Mouse (Mus musculus): ENCODE measurements around the gene Tdp2. TPM values are rescaled to one million over a fixed set of nuclear protein-coding genes. Genes with fewer than 3 reads are reported as not detected.
"Not testable (repeated sequence)": the region's sequence is repeated elsewhere in the genome, so short reads cannot be mapped to it uniquely, and the experiment has no call there.

Gene Tdp2
- polyA plus RNA-seq, 1 experiment from 2014 or later: 79.9 TPM

DNA sequence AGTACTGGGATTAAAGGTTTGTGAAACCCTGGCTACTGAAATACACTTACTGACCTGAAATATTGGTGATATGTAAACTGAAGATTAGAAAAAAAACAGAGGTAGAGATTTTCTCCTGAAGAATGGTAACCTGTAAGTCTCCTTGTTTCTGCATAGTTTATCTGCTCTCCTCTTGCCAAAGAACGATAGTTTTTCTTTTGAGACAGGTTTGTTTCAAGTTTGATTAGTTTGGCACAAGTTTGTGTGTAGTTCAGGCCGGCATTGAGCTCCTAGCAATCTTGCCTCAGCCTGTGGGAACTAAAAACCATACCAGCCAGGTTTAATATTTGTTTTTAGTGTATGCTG lies 1.3 kb downstream of the Tdp2 start:
- Histone ChIP-seq H3K4me3 (ENCODE audit: low read length) (peak overlapping the region; percentile 95), H3K27me3 (ENCODE audit: control insufficient read depth, insufficient read depth, low read length) (no peaks in the 10 kb centered on the region), H3K9ac (ENCODE audit: low read depth, low read length) (peak overlapping the region; percentile 95), H3K9me3 (ENCODE audit: control insufficient read depth, low read length) (no peaks in the 10 kb centered on the region), H3K36me3 (ENCODE audit: control insufficient read depth, insufficient read depth, low read length) (peaks cover 4% of the 10 kb centered on the region; the same call in 1 of the 2 replicates), H3K4me1 (ENCODE audit: control insufficient read depth, insufficient read depth, low read length) (peaks cover 18% of the 10 kb centered on the region), H3K4me2 (replicated peaks; ENCODE audit: low read depth, low read length) (peak overlapping the region; percentile 73), H3K27ac (ENCODE audit: low read depth, low read length) (no peak overlapping the region)
- no peak for ATAC-seq (ENCODE audit: low FRiP score, low TSS enrichment)
- 45% methylated on average over 2 of the region's 2 CpGs for WGBS

DNA sequence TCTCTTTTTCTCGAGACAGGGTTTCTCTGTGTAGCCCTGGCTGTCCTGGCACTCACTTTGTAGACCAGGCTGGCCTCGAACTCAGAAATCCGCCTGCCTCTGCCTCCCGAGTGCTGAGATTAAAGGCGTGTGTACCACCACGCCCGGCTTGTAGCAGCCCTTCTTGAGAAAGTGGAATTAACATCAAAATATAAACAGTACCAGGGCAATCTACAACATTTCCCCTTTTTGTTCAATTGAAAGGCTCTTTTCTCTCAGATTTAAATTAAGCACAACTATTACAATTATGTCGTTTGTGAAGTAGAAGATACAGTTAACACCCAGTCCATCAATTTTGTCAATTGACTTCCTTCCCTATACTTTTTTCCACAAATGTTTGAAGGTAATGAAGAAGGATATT lies 6.3 kb downstream of the Tdp2 start:
- H3K27ac ChIP-seq (ENCODE audit: low read depth, low read length); H3K4me3 ChIP-seq (ENCODE audit: low read length); H3K4me2 ChIP-seq (replicated peaks; ENCODE audit: low read depth, low read length); ATAC-seq (ENCODE audit: low FRiP score, low TSS enrichment); H3K27me3 ChIP-seq (ENCODE audit: control insufficient read depth, insufficient read depth, low read length); H3K9me3 ChIP-seq (ENCODE audit: control insufficient read depth, low read length); H3K9ac ChIP-seq (ENCODE audit: low read depth, low read length): not testable (repeated sequence)
- H3K36me3 ChIP-seq (ENCODE audit: control insufficient read depth, insufficient read depth, low read length): peaks cover 24% of the 10 kb centered on the region
- H3K4me1 ChIP-seq (ENCODE audit: control insufficient read depth, insufficient read depth, low read length): peaks cover 14% of the 10 kb centered on the region
- 91% methylated on average over 8 of the region's 8 CpGs for WGBS

DNA sequence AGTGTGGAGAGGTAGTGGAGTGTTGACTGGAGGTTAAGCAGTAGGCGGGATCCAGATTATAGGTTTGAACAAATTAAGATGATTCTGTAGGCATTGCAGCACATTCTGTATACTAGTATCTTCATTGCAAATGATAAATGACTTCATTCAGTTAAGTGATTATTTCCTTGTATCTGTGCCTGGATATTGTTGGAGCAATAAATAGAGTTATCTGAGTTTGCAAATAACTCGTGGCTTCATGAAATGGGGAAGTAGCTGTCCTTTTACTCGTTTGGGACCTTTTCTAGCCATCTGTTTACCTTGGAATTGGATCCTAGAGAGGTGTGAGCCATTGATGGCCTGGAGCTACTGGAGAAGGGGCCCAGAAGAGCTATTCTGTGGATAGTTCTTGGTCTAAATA lies 8.4 kb downstream of the Tdp2 start:
- Histone ChIP-seq H3K36me3 (ENCODE audit: control insufficient read depth, insufficient read depth, low read length) (peaks cover 24% of the 10 kb centered on the region), H3K9ac (ENCODE audit: low read depth, low read length) (no peak overlapping the region; the same call in 1 of the 2 replicates), H3K27ac (ENCODE audit: low read depth, low read length) (no peak overlapping the region), H3K27me3 (ENCODE audit: control insufficient read depth, insufficient read depth, low read length) (no peaks in the 10 kb centered on the region), H3K4me2 (replicated peaks; ENCODE audit: low read depth, low read length) (no peak overlapping the region), H3K4me3 (ENCODE audit: low read length) (no peak overlapping the region), H3K9me3 (ENCODE audit: control insufficient read depth, low read length) (no peaks in the 10 kb centered on the region), H3K4me1 (ENCODE audit: control insufficient read depth, insufficient read depth, low read length) (no peaks in the 10 kb centered on the region)
- ATAC-seq (ENCODE audit: low FRiP score, low TSS enrichment): no peak
- WGBS: 58% methylated on average over 3 of the region's 3 CpGs

DNA sequence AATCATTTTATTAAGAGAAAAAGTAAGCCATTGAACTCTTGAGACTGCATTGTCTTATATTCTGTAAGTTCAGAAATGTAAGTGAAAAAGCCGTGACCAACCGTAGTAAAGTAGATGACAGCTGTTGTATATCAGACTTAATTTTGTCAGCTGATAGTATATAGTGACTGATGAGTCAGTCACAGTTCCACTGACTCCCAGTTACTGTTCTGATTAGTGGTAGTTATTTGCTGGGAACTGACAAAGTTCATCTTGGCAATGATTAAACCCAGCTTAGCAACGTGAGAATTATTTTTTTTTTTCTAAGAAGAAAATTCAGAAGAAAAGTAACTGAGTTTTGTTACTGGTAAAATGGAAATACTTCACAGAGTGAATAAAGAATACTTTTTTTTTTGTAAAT lies 10.2 kb downstream of the Tdp2 start:
- peaks cover 20% of the 10 kb centered on the region for H3K36me3 ChIP-seq (ENCODE audit: control insufficient read depth, insufficient read depth, low read length)
- no peak for ATAC-seq (ENCODE audit: low FRiP score, low TSS enrichment)
- no peak overlapping the region for H3K27ac ChIP-seq (ENCODE audit: low read depth, low read length)
- no peak overlapping the region for H3K4me2 ChIP-seq (replicated peaks; ENCODE audit: low read depth, low read length)
- H3K27me3 ChIP-seq (ENCODE audit: control insufficient read depth, insufficient read depth, low read length): no peaks in the 10 kb centered on the region
- H3K4me3 ChIP-seq (ENCODE audit: low read length): no peak overlapping the region
- no peak overlapping the region for H3K9ac ChIP-seq (ENCODE audit: low read depth, low read length)
- H3K4me1 ChIP-seq (ENCODE audit: control insufficient read depth, insufficient read depth, low read length): no peaks in the 10 kb centered on the region
- H3K9me3 ChIP-seq (ENCODE audit: control insufficient read depth, low read length): no peaks in the 10 kb centered on the region
- WGBS: 63% methylated on average over 3 of the region's 3 CpGs

DNA sequence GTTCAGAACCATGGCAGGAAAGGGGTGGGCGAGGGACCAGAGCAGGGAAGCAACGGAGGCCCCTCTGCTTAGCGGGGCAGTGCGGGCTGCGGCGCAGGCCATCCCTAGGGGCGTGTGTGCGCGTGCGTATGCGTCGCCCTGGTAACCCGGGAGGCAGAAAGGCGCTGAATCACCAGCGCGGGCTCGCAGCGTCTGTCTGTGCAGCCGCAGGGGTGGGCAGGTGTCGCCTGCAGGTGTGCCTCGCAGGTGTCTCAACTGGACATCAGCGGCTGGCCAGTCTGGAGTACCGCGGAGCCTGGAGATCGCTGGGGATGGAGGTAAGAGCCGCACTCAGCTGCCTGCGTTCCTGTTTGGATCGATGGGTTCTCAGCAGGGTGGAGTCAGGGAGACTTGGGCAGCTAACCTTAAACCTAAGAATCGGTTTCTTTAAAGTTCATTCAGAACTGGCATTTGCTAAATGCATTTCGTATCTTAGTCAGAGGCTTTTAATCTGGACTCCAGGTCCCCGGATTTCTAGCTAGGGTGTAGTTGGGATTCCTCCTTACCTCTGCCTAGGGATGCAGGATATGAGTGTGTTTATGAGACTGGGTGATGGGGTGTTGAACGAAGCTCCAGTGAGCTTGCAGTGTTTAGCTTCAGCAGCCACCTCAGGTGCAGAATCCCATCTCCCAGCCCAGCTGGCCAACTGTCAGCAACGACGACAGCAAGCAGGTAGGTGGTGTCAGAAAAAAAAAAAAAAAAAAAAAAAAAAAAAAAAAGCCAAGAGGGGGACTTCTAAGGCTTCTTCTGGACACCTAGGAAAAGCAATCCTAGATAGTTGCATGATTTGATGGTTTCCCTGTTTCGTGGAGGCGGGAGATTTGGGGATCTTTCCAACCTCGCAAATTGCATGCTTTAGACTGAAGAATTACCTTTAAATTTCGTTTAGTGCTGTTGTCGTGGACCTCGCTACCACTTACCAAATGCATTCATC lies 13.8 kb downstream of the Tdp2 start, which contains the start of gene D130043K22Rik:
Gene D130043K22Rik, plus strand, starts transcription at position 153 of the 973 bp plus-strand sequence.
- Histone ChIP-seq H3K9me3 (ENCODE audit: control insufficient read depth, low read length) (no peaks in the 10 kb centered on the region), H3K27ac (ENCODE audit: low read depth, low read length) (no peak within 1 kb of the TSS), H3K4me1 (ENCODE audit: control insufficient read depth, insufficient read depth, low read length) (no peaks in the 10 kb centered on the region), H3K4me2 (replicated peaks; ENCODE audit: low read depth, low read length) (peak within 1 kb of the TSS; percentile 57), H3K4me3 (ENCODE audit: low read length) (peak within 1 kb of the TSS; percentile 33), H3K27me3 (ENCODE audit: control insufficient read depth, insufficient read depth, low read length) (no peaks in the 10 kb centered on the region), H3K36me3 (ENCODE audit: control insufficient read depth, insufficient read depth, low read length) (peaks cover 10% of the 10 kb centered on the region), H3K9ac (ENCODE audit: low read depth, low read length) (no peak within 1 kb of the TSS)
- peak; percentile 89 for ATAC-seq (ENCODE audit: low FRiP score, low TSS enrichment)
- WGBS: 16% methylated on average over 40 of the region's 40 CpGs

DNA sequence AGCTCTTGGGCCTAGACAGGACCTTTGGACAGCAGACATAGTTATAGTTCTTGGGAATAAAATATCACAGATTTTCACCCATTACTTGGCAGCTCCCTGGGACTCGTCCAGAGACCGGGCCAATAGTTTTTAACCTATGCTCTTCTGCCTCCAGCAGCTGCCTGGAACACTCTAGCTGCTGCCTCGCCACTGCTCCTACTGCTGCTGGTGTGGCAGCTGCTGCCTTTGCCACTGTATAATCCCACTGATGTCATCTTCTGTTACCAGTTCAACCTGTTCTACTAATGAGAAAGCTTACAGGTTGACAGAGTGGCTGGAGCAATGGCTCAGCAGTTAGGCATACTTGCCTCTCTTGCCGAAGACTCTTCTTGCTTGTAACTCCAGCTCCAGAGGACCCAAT lies 17.8 kb downstream of the Tdp2 start:
- 73% methylated on average over 4 of the region's 4 CpGs for WGBS
- no peak overlapping the region for H3K9ac ChIP-seq (ENCODE audit: low read depth, low read length)
- H3K4me3 ChIP-seq (ENCODE audit: low read length): no peak overlapping the region
- H3K9me3 ChIP-seq (ENCODE audit: control insufficient read depth, low read length): no peaks in the 10 kb centered on the region
- no peak overlapping the region for H3K27ac ChIP-seq (ENCODE audit: low read depth, low read length)
- no peaks in the 10 kb centered on the region for H3K36me3 ChIP-seq (ENCODE audit: control insufficient read depth, insufficient read depth, low read length)
- H3K4me1 ChIP-seq (ENCODE audit: control insufficient read depth, insufficient read depth, low read length): no peaks in the 10 kb centered on the region
- no peak overlapping the region for H3K4me2 ChIP-seq (replicated peaks; ENCODE audit: low read depth, low read length)
- no peaks in the 10 kb centered on the region for H3K27me3 ChIP-seq (ENCODE audit: control insufficient read depth, insufficient read depth, low read length)
- ATAC-seq (ENCODE audit: low FRiP score, low TSS enrichment): no peak

DNA sequence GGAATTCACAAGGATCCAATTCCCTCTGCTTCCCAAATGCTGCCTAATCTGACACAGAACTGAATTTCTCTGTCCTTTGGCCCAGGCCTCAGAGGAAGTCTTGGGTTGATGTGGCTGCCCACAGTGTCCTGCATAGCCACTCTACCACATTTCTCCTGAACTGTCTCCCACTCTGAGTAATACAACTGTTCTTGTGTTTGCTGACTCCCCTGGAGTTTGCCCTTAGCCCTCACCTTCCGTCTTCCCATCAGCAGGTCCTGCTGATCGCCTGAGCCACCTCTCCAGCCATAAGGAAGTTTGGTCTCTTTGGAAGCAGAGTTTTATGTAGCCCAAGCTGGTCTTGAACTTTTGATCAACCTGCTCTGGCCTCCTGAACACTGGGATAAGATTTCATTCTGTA lies 20.5 kb downstream of the Tdp2 start:
- no peaks in the 10 kb centered on the region for H3K27me3 ChIP-seq (ENCODE audit: control insufficient read depth, insufficient read depth, low read length)
- H3K4me2 ChIP-seq (replicated peaks; ENCODE audit: low read depth, low read length): no peak overlapping the region
- no peak overlapping the region for H3K27ac ChIP-seq (ENCODE audit: low read depth, low read length)
- no peaks in the 10 kb centered on the region for H3K9me3 ChIP-seq (ENCODE audit: control insufficient read depth, low read length)
- H3K36me3 ChIP-seq (ENCODE audit: control insufficient read depth, insufficient read depth, low read length): no peaks in the 10 kb centered on the region
- WGBS: 84% methylated on average over 2 of the region's 2 CpGs
- H3K4me1 ChIP-seq (ENCODE audit: control insufficient read depth, insufficient read depth, low read length): no peaks in the 10 kb centered on the region
- no peak overlapping the region for H3K4me3 ChIP-seq (ENCODE audit: low read length)
- no peak overlapping the region for H3K9ac ChIP-seq (ENCODE audit: low read depth, low read length)
- no peak for ATAC-seq (ENCODE audit: low FRiP score, low TSS enrichment)

DNA sequence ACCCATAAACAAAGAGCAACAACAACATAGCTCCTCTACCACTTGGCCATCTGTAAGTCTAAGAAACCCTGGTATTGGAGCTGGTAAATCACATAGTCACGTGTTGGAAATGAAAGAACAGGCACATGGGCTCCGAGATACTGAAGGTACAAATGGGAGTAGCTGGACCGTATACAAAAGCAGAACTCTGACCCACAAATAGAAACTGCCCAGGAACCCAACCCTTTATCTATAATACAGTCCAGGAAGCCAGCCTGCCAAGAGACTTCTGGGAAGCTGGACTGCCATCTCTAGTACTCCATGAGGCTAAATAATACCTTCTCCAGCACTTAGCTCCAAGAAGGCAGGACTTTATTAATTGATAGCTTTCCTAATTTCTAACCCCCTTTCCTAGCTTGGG lies 21.1 kb downstream of the Tdp2 start:
- Histone ChIP-seq H3K9me3 (ENCODE audit: control insufficient read depth, low read length) (no peaks in the 10 kb centered on the region), H3K27me3 (ENCODE audit: control insufficient read depth, insufficient read depth, low read length) (no peaks in the 10 kb centered on the region), H3K4me3 (ENCODE audit: low read length) (no peak overlapping the region), H3K9ac (ENCODE audit: low read depth, low read length) (no peak overlapping the region), H3K36me3 (ENCODE audit: control insufficient read depth, insufficient read depth, low read length) (no peaks in the 10 kb centered on the region), H3K27ac (ENCODE audit: low read depth, low read length) (no peak overlapping the region), H3K4me1 (ENCODE audit: control insufficient read depth, insufficient read depth, low read length) (no peaks in the 10 kb centered on the region), H3K4me2 (replicated peaks; ENCODE audit: low read depth, low read length) (no peak overlapping the region)
- whole genome bisulfite sequencing: 78% methylated on average over 3 of the region's 3 CpGs
- no peak for ATAC-seq (ENCODE audit: low FRiP score, low TSS enrichment)

DNA sequence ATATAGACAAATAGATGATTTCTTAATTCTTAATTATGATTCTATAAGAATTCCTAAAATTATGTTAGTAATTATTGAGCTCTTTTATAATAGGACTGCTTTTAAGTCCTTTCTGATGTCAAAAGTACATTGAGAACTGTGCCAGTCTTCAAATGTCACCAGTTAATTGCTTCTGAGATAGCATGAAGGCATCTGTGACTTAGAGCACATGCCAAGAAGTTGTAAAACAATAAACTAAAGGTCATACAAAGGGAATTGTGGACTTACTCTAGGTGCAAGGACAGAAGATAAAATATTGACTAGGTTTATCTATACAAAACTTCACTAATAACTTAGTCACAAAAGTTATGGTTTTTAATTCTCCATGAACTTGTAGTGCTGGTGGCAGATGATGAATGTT lies 27.6 kb downstream of the Tdp2 start:
- Histone ChIP-seq H3K4me2 (replicated peaks; ENCODE audit: low read depth, low read length) (no peak overlapping the region), H3K36me3 (ENCODE audit: control insufficient read depth, insufficient read depth, low read length) (no peaks in the 10 kb centered on the region), H3K9me3 (ENCODE audit: control insufficient read depth, low read length) (no peaks in the 10 kb centered on the region), H3K9ac (ENCODE audit: low read depth, low read length) (no peak overlapping the region), H3K4me1 (ENCODE audit: control insufficient read depth, insufficient read depth, low read length) (0 out of 2 replicates have a peak, but pooled peaks cover 3% of the 10 kb centered on the region), H3K4me3 (ENCODE audit: low read length) (no peak overlapping the region), H3K27me3 (ENCODE audit: control insufficient read depth, insufficient read depth, low read length) (no peaks in the 10 kb centered on the region), H3K27ac (ENCODE audit: low read depth, low read length) (no peak overlapping the region)
- no peak for ATAC-seq (ENCODE audit: low FRiP score, low TSS enrichment)

Measured in kidney, embryonic 14.5 days (tissue).